22 mouse cellular contexts compared by ENCODE assay signal in the genomic region with DNA sequence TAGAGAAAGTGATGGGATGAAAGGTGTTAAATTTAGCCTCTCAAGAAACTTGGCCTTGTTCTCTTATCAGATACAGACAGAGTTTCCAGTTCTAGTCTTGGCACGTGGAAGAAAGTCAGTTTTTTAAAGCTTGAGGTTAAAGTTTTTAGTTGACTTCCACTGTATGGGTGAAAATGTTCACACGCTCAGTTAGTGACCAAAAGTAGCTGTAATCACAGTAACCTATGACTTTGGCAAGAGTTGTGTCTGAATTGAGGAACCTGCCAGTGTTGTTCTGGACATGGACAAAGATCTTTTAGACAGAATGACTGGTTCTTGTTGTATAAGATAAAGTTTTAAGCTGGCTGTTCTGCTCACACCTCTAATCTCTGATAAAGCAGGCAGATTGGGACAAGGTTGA. TPM values are rescaled to one million over a fixed set of nuclear protein-coding genes. Genes with fewer than 3 reads are reported as not detected.
DNase-seq lines count a peak whose midpoint lies in the region; ATAC-seq and TF ChIP-seq lines count a peak whose summit lies in the region.
"Had no signal": no experiment of that assay in that cellular context is flagged by ENCODE, and none has a peak within 500 bp of the region (broad histone marks: within the 10 kb centered on the region; RNA-seq: fewer than 3 reads in every experiment).

No protein-coding gene starts in this region.

- no peaks in the 10 kb centered on the region for H3K36me3 ChIP-seq in heart, embryonic 13.5 days
- H3K36me3 ChIP-seq in heart, embryonic 11.5 days (ENCODE audit: control insufficient read depth, insufficient read depth, low read length), result no peaks in the 10 kb centered on the region
- H3K36me3 ChIP-seq in G1E (replicated peaks), result peaks cover 4% of the 10 kb centered on the region
- no peaks in the 10 kb centered on the region for H3K36me3 ChIP-seq in liver, embryonic 13.5 days
- H3K36me3 ChIP-seq: embryonic facial prominence, embryonic 13.5 days; forebrain, embryonic 12.5 days; heart, embryonic 15.5 days had no signal

- no peaks in the 10 kb centered on the region for H3K27me3 ChIP-seq in heart, embryonic 13.5 days (replicated peaks)
- H3K27me3 ChIP-seq in heart, embryonic 11.5 days (ENCODE audit: control insufficient read depth, insufficient read depth, low read length), result no peaks in the 10 kb centered on the region
- no peaks in the 10 kb centered on the region for H3K27me3 ChIP-seq in G1E (ENCODE audit: insufficient read depth, low read length)
- H3K27me3 ChIP-seq in liver, embryonic 13.5 days, result no peaks in the 10 kb centered on the region
- H3K27me3 ChIP-seq: CH12.LX; embryonic facial prominence, embryonic 13.5 days; forebrain, embryonic 12.5 days; heart, embryonic 15.5 days had no signal

- no peak for TF ChIP-seq CTCF in G1E (IDR thresholded peaks at IDR 0.05; ENCODE audit: low read depth, low read length)

- 54% methylated on average over 2 of the region's 2 CpGs for WGBS in heart, embryonic 13.5 days
- WGBS in heart, embryonic 11.5 days (ENCODE audit: insufficient replicate concordance), result 52% methylated on average over 2 of the region's 2 CpGs
- WGBS in liver, embryonic 13.5 days (ENCODE audit: insufficient replicate concordance), result 19% methylated on average over 2 of the region's 2 CpGs

- H3K4me3 ChIP-seq in heart, embryonic 13.5 days, result no peak overlapping the region
- no peak overlapping the region for H3K4me3 ChIP-seq in heart, embryonic 11.5 days (ENCODE audit: low read depth, low read length)
- H3K4me3 ChIP-seq in G1E (ENCODE audit: low read depth, low read length), result no peak overlapping the region
- no peak overlapping the region for H3K4me3 ChIP-seq in liver, embryonic 13.5 days (replicated peaks)
- H3K4me3 ChIP-seq: embryonic facial prominence, embryonic 13.5 days; forebrain, embryonic 12.5 days; heart, embryonic 15.5 days had no signal

- no peak for ATAC-seq in heart, embryonic 13.5 days (ENCODE audit: extremely low read depth, insufficient number of reproducible peaks, low FRiP score, low TSS enrichment)
- no peak for ATAC-seq in heart, embryonic 11.5 days (replicated peaks; ENCODE audit: insufficient number of reproducible peaks, low FRiP score, low TSS enrichment)
- peak; percentile 2; the same call in 1 of the 2 replicates for ATAC-seq in G1E (ENCODE audit: extremely low read depth, insufficient number of reproducible peaks, low FRiP score, poor library complexity, severe bottlenecking)
- no peak for ATAC-seq in liver, embryonic 13.5 days (ENCODE audit: low read depth)
- ATAC-seq in megakaryocyte-erythroid progenitor cell, adult 5-6 weeks (replicated peaks; ENCODE audit: low FRiP score, low TSS enrichment, poor library complexity, severe bottlenecking), result peak; percentile 5; the same call in 1 of the 2 replicates
- ATAC-seq: forebrain, embryonic 16.5 days had no signal

- no peak overlapping the region for H3K27ac ChIP-seq in heart, embryonic 13.5 days (replicated peaks)
- no peak overlapping the region for H3K27ac ChIP-seq in heart, embryonic 11.5 days (ENCODE audit: low read depth, low read length)
- peak overlapping the region; percentile 37; the same call in 1 of the 2 replicates for H3K27ac ChIP-seq in liver, embryonic 13.5 days
- H3K27ac ChIP-seq: embryonic facial prominence, embryonic 13.5 days; forebrain, embryonic 12.5 days; heart, embryonic 15.5 days; hindbrain, embryonic 14.5 days had no signal

- no peak overlapping the region for H3K4me2 ChIP-seq in heart, embryonic 13.5 days
- H3K4me2 ChIP-seq in heart, embryonic 11.5 days, result no peak overlapping the region
- H3K4me2 ChIP-seq in liver, embryonic 13.5 days, result peak overlapping the region; percentile 23
- H3K4me2 ChIP-seq: embryonic facial prominence, embryonic 13.5 days; forebrain, embryonic 12.5 days; heart, embryonic 15.5 days; hindbrain, embryonic 14.5 days had no signal

- H3K9ac ChIP-seq in heart, embryonic 13.5 days, result 0 out of 2 replicates have a peak overlapping the region, but pooled peaks have one; percentile 6
- H3K9ac ChIP-seq in heart, embryonic 11.5 days (ENCODE audit: low read depth, low read length), result no peak overlapping the region
- peak overlapping the region; percentile 29; the same call in 1 of the 2 replicates for H3K9ac ChIP-seq in liver, embryonic 13.5 days
- H3K9ac ChIP-seq: embryonic facial prominence, embryonic 13.5 days; forebrain, embryonic 12.5 days; heart, embryonic 15.5 days; hindbrain, embryonic 14.5 days had no signal

- H3K4me1 ChIP-seq in heart, embryonic 13.5 days, result peaks cover 43% of the 10 kb centered on the region
- H3K4me1 ChIP-seq in heart, embryonic 11.5 days (ENCODE audit: control insufficient read depth, insufficient read depth, low read length), result peaks cover 19% of the 10 kb centered on the region
- peaks cover 53% of the 10 kb centered on the region for H3K4me1 ChIP-seq in G1E (ENCODE audit: insufficient read depth, low read depth, low read length)
- peaks cover 61% of the 10 kb centered on the region for H3K4me1 ChIP-seq in liver, embryonic 13.5 days (replicated peaks)

- no peaks in the 10 kb centered on the region for H3K9me3 ChIP-seq in heart, embryonic 13.5 days
- H3K9me3 ChIP-seq in heart, embryonic 11.5 days (replicated peaks; ENCODE audit: control insufficient read depth, low read length), result no peaks in the 10 kb centered on the region
- H3K9me3 ChIP-seq in G1E (replicated peaks), result no peaks in the 10 kb centered on the region
- H3K9me3 ChIP-seq in liver, embryonic 13.5 days (replicated peaks), result no peaks in the 10 kb centered on the region
- H3K9me3 ChIP-seq: embryonic facial prominence, embryonic 13.5 days; forebrain, embryonic 12.5 days; heart, embryonic 15.5 days had no signal

- DNase-seq in G1E (ENCODE audit: low spot score), result no peak
- DNase-seq in liver, embryonic 13.5 days, result no peak
- no peak for DNase-seq in right cerebral cortex, postnatal 14 days
- DNase-seq in thymus, postnatal 25 days, result no peak
- DNase-seq: adrenal gland, postnatal 10 days; cerebellum, adult 11 months; cerebellum, adult 8-10 months; cerebellum, postnatal 14 days; gastrocnemius, postnatal 36 days; heart, adult 11 months; heart, postnatal 14 days had no signal

RNA-seq across cellular contexts. Expression of a gene that starts 3.6 kb away (rescaled TPM):
- polyA plus RNA-seq in heart, embryonic 13.5 days (2015; fragmentation: Nextera tagmentation; extraction: Ambion mirVana), result 10.7 and 11.2 TPM in 2 replicates
- 13.2 and 16.5 TPM in 2 replicates for polyA plus RNA-seq in heart, embryonic 11.5 days (2014; fragmentation: Nextera tagmentation; extraction: Ambion mirVana)
- total RNA-seq in G1E (2014; fragmentation: Nextera tagmentation), result 68.1 and 79.9 TPM in 2 replicates
- total RNA-seq in G1E (2017), result 42.6 and 47.8 TPM in 2 replicates
- 2.6 and 3.0 TPM in 2 replicates for polyA plus RNA-seq in G1E (2012)
- polyA plus RNA-seq in liver, embryonic 13.5 days (2015; fragmentation: Nextera tagmentation; extraction: Ambion mirVana), result 6.0 and 6.3 TPM in 2 replicates
- 32.2 and 52.0 TPM in 2 replicates for total RNA-seq in megakaryocyte-erythroid progenitor cell, adult 5-6 weeks (2014; fragmentation: Nextera tagmentation)
- 26.3 and 32.6 TPM in 2 replicates for total RNA-seq in megakaryocyte-erythroid progenitor cell, adult 5-6 weeks (2017)

RNA-seq across cellular contexts. Expression of a gene that starts 37.8 kb away (rescaled TPM):
- 0.60 and 0.95 TPM in 2 replicates for polyA plus RNA-seq in heart, embryonic 13.5 days (2015; fragmentation: Nextera tagmentation; extraction: Ambion mirVana)
- 1.3 and 1.6 TPM in 2 replicates for polyA plus RNA-seq in heart, embryonic 11.5 days (2014; fragmentation: Nextera tagmentation; extraction: Ambion mirVana)
- not detected in 2 replicates for total RNA-seq in G1E (2014; fragmentation: Nextera tagmentation)
- 0.12 and 0.22 TPM in 2 replicates for total RNA-seq in G1E (2017)
- not detected in 2 replicates for polyA plus RNA-seq in G1E (2012)
- 1.4 and 1.5 TPM in 2 replicates for polyA plus RNA-seq in liver, embryonic 13.5 days (2015; fragmentation: Nextera tagmentation; extraction: Ambion mirVana)
- not detected in 2 replicates for total RNA-seq in megakaryocyte-erythroid progenitor cell, adult 5-6 weeks (2014; fragmentation: Nextera tagmentation)
- total RNA-seq in megakaryocyte-erythroid progenitor cell, adult 5-6 weeks (2017), result not detected in 2 replicates
- total RNA-seq: common myeloid progenitor, adult 5-6 weeks; hematopoietic stem cell, adult 5-6 weeks had no signal

Comparison
In these comparisons a context has a peak if more than half of its experiments do, and no peak if none do; other contexts are left out.
1. ATAC-seq: peak in G1E (single experiment) and megakaryocyte-erythroid progenitor cell, adult 5-6 weeks (single experiment); none in heart, embryonic 13.5 days (single experiment), heart, embryonic 11.5 days (single experiment) and liver, embryonic 13.5 days (single experiment).